Mouse (Mus musculus) adrenal gland, postnatal 14 days (tissue): ENCODE measurements around the gene Thra. TPM values are rescaled to one million over a fixed set of nuclear protein-coding genes. Genes with fewer than 3 reads are reported as not detected.
"Not testable (repeated sequence)": the region's sequence is repeated elsewhere in the genome, so short reads cannot be mapped to it uniquely, and the experiment has no call there.

ENCODE experiments used
- DNase-seq: peaks from one replicate; pipeline ENCODE4 v3.0.0; 2021; ENCODE audit warnings: mixed read lengths
- long read RNA-seq, 2 experiments: library from polyadenylated mRNA; stranded (forward); transcript quantifications; one replicate each; pipeline ENCODE4 v2.0.0; 2021
- total RNA-seq: library from RNA; stranded (reverse); gene quantifications from 2 replicates; pipeline ENCODE4 v1.2.3, GENCODE M21; 2021

Thra gene
- 106 and 124 TPM in 2 replicates for total RNA-seq
- long read RNA-seq, experiment 1, transcript Thra-201 (10 exons, 2,452 nt), result major isoform, 10 of 43 reads
- long read RNA-seq, experiment 1, partial matches to known transcripts, result 10 of 43 reads
- long read RNA-seq, experiment 1, other reads (novel, unspliced or antisense), result 23 of 43 reads
- long read RNA-seq, experiment 2, transcript Thra-201 (10 exons, 2,452 nt), result major isoform, 5 of 28 reads
- long read RNA-seq, experiment 2, partial matches to known transcripts, result 17 of 28 reads
- long read RNA-seq, experiment 2, other reads (novel, unspliced or antisense), result 6 of 28 reads

GRCm38 (mm10) chr11:98740393-98741050 lies at the start of gene Thra:
Thra (plus strand) TSS chr11:98740638.
- peak; percentile 86 for DNase-seq

- DNase-seq, result no peak
Measured at GRCm38 (mm10) chr11:98693201-98693600, 47.2 kb upstream of the Thra start.

- DNase-seq, result no peak
Measured at GRCm38 (mm10) chr11:98693746-98694145, 46.7 kb upstream of the Thra start.

GRCm38 (mm10) chr11:98694301-98694700 lies 46.1 kb upstream of the Thra start:
- no peak for DNase-seq

GRCm38 (mm10) chr11:98695408-98695807 lies 45.0 kb upstream of the Thra start:
- no peak for DNase-seq

GRCm38 (mm10) chr11:98696454-98697216 lies 43.8 kb upstream of the Thra start:
- DNase-seq, result no peak

GRCm38 (mm10) chr11:98697225-98697624 lies 43.2 kb upstream of the Thra start:
- DNase-seq, result no peak

- no peak for DNase-seq
Measured at GRCm38 (mm10) chr11:98698849-98699640, 41.4 kb upstream of the Thra start.

GRCm38 (mm10) chr11:98699911-98700310 lies 40.5 kb upstream of the Thra start:
- DNase-seq, result peak; percentile 86

- DNase-seq, result no peak
Measured at GRCm38 (mm10) chr11:98701213-98701670, 39.2 kb upstream of the Thra start, which contains the start of gene Csf3. Csf3 (plus strand) TSS chr11:98701263.

- no peak for DNase-seq
Measured at GRCm38 (mm10) chr11:98702323-98702722, 38.1 kb upstream of the Thra start.

GRCm38 (mm10) chr11:98705021-98705420 lies 35.4 kb upstream of the Thra start:
- DNase-seq, result no peak

- peak; percentile 48 for DNase-seq
Measured at GRCm38 (mm10) chr11:98707401-98708281, 32.8 kb upstream of the Thra start.

- DNase-seq, result peak; percentile 26
Measured at GRCm38 (mm10) chr11:98708282-98708956, 32.0 kb upstream of the Thra start.

- no peak for DNase-seq
Measured at GRCm38 (mm10) chr11:98709001-98709741, 31.3 kb upstream of the Thra start.

GRCm38 (mm10) chr11:98710416-98711045 lies 29.9 kb upstream of the Thra start:
- peak; percentile 88 for DNase-seq

- no peak for DNase-seq
Measured at GRCm38 (mm10) chr11:98711046-98711434, 29.4 kb upstream of the Thra start.

GRCm38 (mm10) chr11:98712009-98712408 lies 28.4 kb upstream of the Thra start:
- not testable (repeated sequence) for DNase-seq

- DNase-seq, result no peak
Measured at GRCm38 (mm10) chr11:98713703-98714102, 26.7 kb upstream of the Thra start.
